Mouse (Mus musculus): ENCODE results near the gene Zfp961. TPM values are rescaled to one million over a fixed set of nuclear protein-coding genes. Genes with fewer than 3 reads are reported as not detected.
"Not testable (repeated sequence)": the region's sequence is repeated elsewhere in the genome, so short reads cannot be mapped to it uniquely, and the experiment has no call there.

Gene Zfp961
- total RNA-seq (2015; ENCODE audit: low replicate concordance) (11.7 and 15.8 TPM in 2 replicates), total RNA-seq (2017; ENCODE audit: low replicate concordance) (8.6 and 9.1 TPM in 2 replicates)

GRCm38 (mm10) chr8:71950482-71951221 is at the start of gene Zfp961:
Zfp961 (plus strand) TSS chr8:71951038.
- ATAC-seq (replicated peaks; ENCODE audit: low FRiP score, poor library complexity, severe bottlenecking): peak; percentile 100

- not testable (repeated sequence) for ATAC-seq (replicated peaks; ENCODE audit: low FRiP score, poor library complexity, severe bottlenecking)
These were observed 47.8 kb upstream of the Zfp961 start for GRCm38 (mm10) chr8:71903084-71903483.

- no peak for ATAC-seq (replicated peaks; ENCODE audit: low FRiP score, poor library complexity, severe bottlenecking)
These were observed 44.0 kb upstream of the Zfp961 start for GRCm38 (mm10) chr8:71906809-71907208.

- ATAC-seq (replicated peaks; ENCODE audit: low FRiP score, poor library complexity, severe bottlenecking): no peak
These were observed 43.0 kb upstream of the Zfp961 start for GRCm38 (mm10) chr8:71907798-71908257.

GRCm38 (mm10) chr8:71908309-71909261 is 42.3 kb upstream of the Zfp961 start, which contains the start of the genes Zfp882 and Zfp617:
Zfp882 (plus strand) TSS chr8:71908608.
Zfp617 (plus strand) TSS chr8:71908635.
- peak; percentile 96 for ATAC-seq (replicated peaks; ENCODE audit: low FRiP score, poor library complexity, severe bottlenecking)

- ATAC-seq (replicated peaks; ENCODE audit: low FRiP score, poor library complexity, severe bottlenecking): no peak
These were observed 38.6 kb upstream of the Zfp961 start for GRCm38 (mm10) chr8:71912286-71912685.

- peak; percentile 97 for ATAC-seq (replicated peaks; ENCODE audit: low FRiP score, poor library complexity, severe bottlenecking)
These were observed 28.1 kb upstream of the Zfp961 start for GRCm38 (mm10) chr8:71922567-71923401.

GRCm38 (mm10) chr8:71925791-71926190 is 25.0 kb upstream of the Zfp961 start:
- ATAC-seq (replicated peaks; ENCODE audit: low FRiP score, poor library complexity, severe bottlenecking): no peak

GRCm38 (mm10) chr8:71926551-71926950 is 24.3 kb upstream of the Zfp961 start:
- ATAC-seq (replicated peaks; ENCODE audit: low FRiP score, poor library complexity, severe bottlenecking): no peak

- ATAC-seq (replicated peaks; ENCODE audit: low FRiP score, poor library complexity, severe bottlenecking): no peak
These were observed 23.1 kb upstream of the Zfp961 start for GRCm38 (mm10) chr8:71927779-71928178.

GRCm38 (mm10) chr8:71938037-71938436 is 12.8 kb upstream of the Zfp961 start:
- not testable (repeated sequence) for ATAC-seq (replicated peaks; ENCODE audit: low FRiP score, poor library complexity, severe bottlenecking)

GRCm38 (mm10) chr8:71940293-71941208 is 10.3 kb upstream of the Zfp961 start:
- peak; percentile 98 for ATAC-seq (replicated peaks; ENCODE audit: low FRiP score, poor library complexity, severe bottlenecking)

- no peak for ATAC-seq (replicated peaks; ENCODE audit: low FRiP score, poor library complexity, severe bottlenecking)
These were observed 9.1 kb upstream of the Zfp961 start for GRCm38 (mm10) chr8:71941776-71942175.

- ATAC-seq (replicated peaks; ENCODE audit: low FRiP score, poor library complexity, severe bottlenecking): no peak
These were observed 2.2 kb upstream of the Zfp961 start for GRCm38 (mm10) chr8:71948624-71949023.

- no peak for ATAC-seq (replicated peaks; ENCODE audit: low FRiP score, poor library complexity, severe bottlenecking)
These were observed 761 bp downstream of the Zfp961 start for GRCm38 (mm10) chr8:71951436-71952161.

- ATAC-seq (replicated peaks; ENCODE audit: low FRiP score, poor library complexity, severe bottlenecking): no peak
These were observed 1.7 kb downstream of the Zfp961 start for GRCm38 (mm10) chr8:71952489-71952888.

GRCm38 (mm10) chr8:71952961-71953700 is 2.3 kb downstream of the Zfp961 start:
- ATAC-seq (replicated peaks; ENCODE audit: low FRiP score, poor library complexity, severe bottlenecking): not testable (repeated sequence)

Data from erythroblast, adult 5-6 weeks (primary cell).